Mouse (Mus musculus): Measurements from ENCODE around the gene Gm5431.

The Gm5431 gene

DNA sequence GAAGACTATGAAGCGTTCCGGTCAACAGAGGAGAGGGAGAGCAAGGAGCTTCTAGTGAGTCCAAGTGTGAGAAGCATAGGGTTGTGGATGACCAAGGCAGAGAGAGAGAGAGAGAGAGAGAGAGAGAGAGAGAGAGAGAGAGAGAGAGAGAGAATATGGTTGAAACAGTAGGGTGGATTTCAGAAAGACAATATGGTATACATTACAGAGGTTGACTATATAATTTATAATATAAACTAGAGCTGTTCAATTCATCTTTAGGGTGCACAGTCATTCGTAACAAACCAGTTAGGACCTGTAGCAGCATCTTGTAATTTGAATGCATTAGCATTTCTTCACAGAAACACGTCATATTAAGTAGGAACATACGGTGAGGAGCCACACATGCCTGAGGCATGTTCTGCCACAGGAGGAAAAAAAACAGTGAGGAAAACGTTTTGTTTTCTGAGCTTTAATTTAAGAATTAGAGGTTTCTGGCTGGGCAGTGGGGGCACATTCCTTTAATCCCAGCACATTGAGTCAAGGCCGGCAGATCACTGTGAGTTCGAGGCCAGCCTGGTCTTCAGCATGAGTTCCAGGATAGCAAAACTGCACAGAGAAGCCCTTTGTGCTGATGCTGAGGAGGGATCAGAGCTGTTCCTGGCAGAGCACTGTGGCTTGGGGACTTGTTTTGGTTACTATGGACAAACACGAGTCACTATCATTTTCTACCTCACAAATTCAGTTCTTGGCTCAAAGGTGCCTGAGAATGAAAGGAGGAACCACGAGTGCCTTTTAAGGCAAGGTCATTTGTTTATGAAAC lies 62.9 kb downstream of the Gm5431 start:
- DNase-seq (ENCODE audit: low read depth, low spot score) = no peak

- DNase-seq (ENCODE audit: low read depth, low spot score) = no peak
Measured at GRCm38 (mm10) chr11:48838181-48838797, 63.7 kb downstream of the Gm5431 start.
